Mouse (Mus musculus) mouse trophoblast stem cell (cell line): ENCODE data around the gene Sobp.

ENCODE experiments used
- in situ Hi-C, 2 experiments: fragments of 300-500 bp; cut with MseI, MboI; formaldehyde crosslinking; loops; 2 replicates in 1 of 2; 3 replicates in 1 of 2; pipeline ENCODE4 v1.15.1; 2025

The Sobp gene

DNA sequence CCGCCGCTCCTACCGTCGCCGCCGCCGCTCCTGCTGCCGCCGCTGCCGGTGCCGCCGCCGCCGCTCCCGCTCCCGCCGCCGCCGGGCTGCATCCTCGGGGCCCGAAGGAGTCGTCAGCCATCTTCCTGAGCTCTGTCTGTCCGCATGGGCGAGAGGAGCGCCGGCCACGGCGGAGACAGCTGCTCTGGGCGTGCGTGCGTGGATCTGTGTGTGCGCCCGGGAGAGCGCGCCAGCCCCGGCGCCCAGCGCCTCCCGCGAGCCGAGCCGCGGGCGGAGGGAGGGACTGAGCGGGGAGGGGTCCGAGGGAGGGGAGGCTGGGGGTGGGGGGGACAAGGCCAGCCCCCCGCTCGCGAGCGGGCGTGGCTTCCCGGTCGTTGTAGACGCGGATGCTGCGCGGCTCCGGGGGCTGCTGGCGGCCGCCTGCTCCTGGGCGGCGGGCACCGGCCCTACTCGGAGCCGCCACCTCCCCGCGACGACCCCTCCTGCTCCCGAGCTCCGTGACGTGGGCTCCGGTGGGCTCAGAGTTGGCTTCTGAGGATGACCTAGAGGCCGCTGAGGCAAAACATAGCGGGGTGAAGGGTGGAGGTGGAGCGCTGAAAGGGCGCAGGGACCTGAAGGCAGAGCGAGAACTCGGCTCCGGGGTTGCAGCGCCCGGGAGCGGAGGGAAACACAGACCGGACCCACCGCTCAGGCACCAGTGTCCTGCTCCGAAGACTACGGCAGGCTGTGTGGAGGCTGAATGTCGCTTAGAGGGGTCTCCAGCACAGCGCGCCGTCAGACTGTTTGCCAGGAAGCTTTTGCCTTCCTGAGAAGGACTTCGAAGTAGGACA, at the start of gene Sobp, which contains the start of gene 9030612E09Rik:
Sobp (minus strand) TSS at position 205 of the 830 bp plus-strand sequence.
9030612E09Rik (plus strand) TSS at position 379 of the 830 bp plus-strand sequence.
- in situ Hi-C loops = no loop called here

DNA sequence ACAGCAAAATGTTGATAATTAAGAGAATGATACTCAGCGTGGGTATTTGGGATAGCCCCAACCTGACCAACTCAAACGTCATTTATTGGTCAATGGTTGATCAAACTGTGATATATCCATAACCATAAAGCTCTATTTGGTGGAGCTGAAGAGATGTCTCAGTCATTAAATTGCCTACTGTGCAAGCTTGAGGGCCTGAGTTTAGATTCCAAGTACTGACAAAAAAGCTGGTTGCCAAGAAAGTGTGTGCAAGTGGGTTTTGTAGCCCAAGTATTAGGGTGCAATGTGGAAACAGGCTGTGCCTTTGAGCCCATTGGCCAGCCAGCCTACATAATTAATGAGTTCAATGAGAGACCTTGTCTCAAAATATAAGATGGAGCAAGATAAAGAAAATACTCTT, 49.1 kb upstream of the Sobp start:
- in situ Hi-C loops = no loop called here

GRCm38 (mm10) chr10:43221659-43222058, 47.3 kb upstream of the Sobp start:
- in situ Hi-C loops = no loop called here

GRCm38 (mm10) chr10:43220910-43221625, 46.7 kb upstream of the Sobp start, which contains the start of gene Pdss2:
Gene Pdss2 (plus strand): TSS chr10:43221486.
- in situ Hi-C loops = no loop called here

DNA sequence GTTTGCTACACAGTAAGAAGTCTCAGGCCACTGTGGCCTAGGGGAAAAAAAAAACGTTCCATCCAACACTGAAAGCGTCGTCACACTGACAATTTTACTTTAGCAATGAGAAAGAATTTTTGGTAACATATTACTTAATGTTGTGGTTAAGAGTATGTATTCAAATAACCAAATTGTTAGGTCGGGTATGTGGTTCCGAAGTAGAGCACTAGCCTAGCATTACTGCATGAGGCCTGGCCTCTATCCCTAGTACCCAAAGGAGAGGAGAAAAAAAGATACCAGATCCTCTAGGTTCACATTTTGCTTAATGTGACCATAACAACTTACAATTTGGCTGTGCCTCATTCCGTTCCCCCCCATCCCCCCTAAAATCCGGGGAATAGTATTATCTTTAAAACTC, 46.1 kb upstream of the Sobp start:
- in situ Hi-C loops = no loop called here

GRCm38 (mm10) chr10:43217361-43217900, 43.1 kb upstream of the Sobp start:
- in situ Hi-C loops = loop anchor here in 1 of 2 experiments (10.0 kb wide), 1 partner anchor 157 kb away; no protein-coding TSS in a partner anchor

GRCm38 (mm10) chr10:43211866-43212265, 37.5 kb upstream of the Sobp start:
- in situ Hi-C loops = loop anchor here in 1 of 2 experiments (10.0 kb wide), 1 partner anchor 163 kb away; no protein-coding TSS in a partner anchor

GRCm38 (mm10) chr10:43203865-43204264, 29.5 kb upstream of the Sobp start:
- in situ Hi-C loops = no loop called here

DNA sequence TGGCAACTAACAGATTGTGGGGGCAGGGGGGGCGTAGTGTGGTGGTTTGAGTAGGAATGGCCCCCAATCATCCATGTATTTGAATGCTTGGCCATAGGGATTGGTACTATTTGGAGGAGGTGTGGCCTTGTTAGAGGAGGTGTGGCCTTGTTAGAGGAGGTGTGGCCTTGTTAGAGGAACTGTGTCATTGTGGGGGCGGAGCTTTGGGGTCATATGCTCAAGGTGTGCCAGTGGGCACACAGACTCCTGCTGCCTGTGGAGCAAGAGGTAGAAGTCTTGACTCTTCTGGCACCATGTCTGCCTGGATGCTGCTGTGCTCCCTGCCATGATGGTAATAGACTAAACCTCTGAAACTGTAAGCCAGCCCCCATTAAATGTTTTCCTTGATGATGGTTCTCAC, 25.9 kb upstream of the Sobp start:
- in situ Hi-C loops = no loop called here

GRCm38 (mm10) chr10:43180313-43180912, 6.1 kb upstream of the Sobp start:
- in situ Hi-C loops = no loop called here

- in situ Hi-C loops = no loop called here
Observed at GRCm38 (mm10) chr10:43175156-43175601, 849 bp upstream of the Sobp start.

DNA sequence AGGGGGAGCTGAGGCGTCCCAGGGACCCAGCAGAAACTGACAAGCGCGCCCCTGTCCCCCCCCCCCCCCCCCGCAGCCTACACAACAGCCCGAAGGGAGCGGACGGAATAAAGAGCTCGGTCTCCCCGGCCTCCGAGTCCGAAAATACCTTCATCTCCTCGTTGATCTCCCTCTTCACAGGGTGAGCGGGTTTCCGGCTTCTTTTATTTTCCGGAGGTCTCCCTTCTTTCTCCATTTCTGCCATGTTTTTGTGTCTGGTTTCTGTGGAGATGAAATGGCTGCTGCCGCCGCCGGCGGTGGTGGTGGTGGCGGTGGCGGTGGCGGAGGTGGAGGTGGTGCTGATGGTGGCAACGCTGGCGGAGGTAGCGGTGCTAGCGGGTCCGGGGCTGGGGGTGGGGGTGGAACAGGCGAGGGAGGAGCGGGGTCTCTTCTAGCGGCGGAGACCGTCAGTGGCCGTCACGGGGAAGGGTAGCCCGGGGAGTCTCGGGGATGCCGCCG, 453 bp downstream of the Sobp start:
- in situ Hi-C loops = no loop called here

GRCm38 (mm10) chr10:43173141-43173827, 1.0 kb downstream of the Sobp start:
- in situ Hi-C loops = no loop called here

DNA sequence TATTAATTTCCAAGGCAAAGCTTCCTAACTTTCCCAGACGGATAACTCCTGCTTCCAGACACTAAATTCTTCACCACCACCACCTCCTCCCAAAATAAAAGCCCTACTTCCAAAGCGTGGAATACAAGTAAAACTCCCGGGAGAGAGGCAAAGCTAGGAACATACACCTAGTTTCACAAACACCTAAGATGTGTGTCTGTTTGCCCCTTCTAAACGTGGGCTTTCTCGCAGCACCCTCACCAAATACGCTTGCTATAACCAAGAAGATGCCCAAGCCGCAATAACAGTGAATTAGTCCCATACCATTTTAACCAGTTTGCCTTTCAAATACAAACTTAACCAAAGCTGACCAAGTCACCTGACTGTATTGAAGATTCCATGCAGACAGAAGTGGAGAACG, 1.8 kb downstream of the Sobp start:
- in situ Hi-C loops = no loop called here

DNA sequence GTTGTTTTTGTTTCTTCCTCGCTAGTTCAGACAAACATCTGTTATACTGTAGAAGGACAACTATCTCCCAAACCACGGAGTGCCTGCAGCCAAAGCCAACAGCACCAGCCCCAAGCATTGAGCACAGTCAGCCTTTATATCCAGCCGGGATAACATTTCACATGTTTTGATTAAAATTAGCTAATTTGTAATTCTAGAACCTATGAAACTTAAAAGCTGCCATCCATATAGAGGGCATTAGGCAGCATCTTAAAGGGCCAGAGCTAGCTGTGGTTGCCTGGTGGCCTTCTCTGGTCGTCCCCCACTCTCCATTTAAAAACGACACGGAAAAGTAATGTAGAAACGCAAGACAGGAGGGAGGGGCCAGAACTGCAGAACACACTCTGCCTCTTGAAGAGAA, 2.3 kb downstream of the Sobp start:
- in situ Hi-C loops = no loop called here

GRCm38 (mm10) chr10:43171106-43171505, 3.2 kb downstream of the Sobp start:
- in situ Hi-C loops = no loop called here

DNA sequence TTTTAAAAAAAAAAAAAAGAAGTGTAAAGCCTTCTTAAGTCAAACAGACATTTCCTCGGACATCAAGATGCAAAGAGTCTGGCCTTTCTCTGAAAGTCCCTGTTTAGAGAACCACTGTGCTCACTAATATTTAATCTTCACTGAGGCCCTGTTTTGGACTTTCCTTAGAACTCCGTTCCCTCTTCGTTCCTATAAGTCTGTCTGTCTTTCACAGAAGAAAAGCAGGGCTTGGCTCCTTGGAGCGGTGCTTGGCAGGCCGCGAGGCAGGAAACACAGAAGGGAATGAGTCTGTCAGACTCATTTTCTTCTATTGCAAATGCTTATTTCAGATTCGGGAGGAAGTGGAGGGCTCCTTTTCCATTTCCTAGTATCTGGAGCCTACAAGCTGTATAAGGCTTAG, 5.5 kb downstream of the Sobp start:
- in situ Hi-C loops = no loop called here

GRCm38 (mm10) chr10:43166817-43167216, 7.5 kb downstream of the Sobp start:
- in situ Hi-C loops = no loop called here

DNA sequence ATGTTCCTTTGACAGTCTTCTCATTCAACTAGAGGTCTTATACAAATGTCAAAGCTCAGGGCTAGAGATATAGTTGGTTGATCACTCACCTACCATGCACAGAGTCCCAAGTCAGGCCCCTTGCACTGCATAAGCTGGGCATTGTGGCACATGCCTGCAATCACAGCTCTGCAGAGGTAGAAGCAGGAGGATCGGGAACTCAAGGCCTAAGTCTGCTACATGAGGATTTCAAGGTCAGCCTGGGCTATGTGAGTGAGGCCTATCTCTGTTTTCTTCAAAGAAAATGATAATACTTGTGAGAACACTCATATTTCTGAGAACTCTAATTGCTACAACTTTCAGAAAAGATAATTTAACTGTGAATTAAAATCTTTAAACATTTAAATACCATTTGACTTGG, 8.2 kb downstream of the Sobp start:
- in situ Hi-C loops = no loop called here

DNA sequence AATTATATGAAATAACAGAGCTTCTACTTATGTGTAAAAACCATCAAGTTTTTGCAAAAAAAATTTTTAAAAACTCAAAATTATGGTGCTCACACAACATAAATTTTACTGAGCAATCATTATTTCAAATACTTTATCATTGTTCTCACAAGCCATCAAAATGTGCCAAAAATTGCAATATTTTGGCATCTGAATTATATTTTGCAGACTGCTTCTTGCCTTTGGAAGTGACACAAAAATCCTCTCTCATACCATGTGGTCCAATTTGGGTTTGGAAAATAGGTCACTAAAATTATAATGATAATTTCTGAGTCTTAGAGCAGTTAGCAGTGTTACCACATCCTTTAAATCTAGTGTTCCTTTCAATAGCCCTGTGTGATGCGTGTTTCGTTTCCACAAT, 9.9 kb downstream of the Sobp start:
- in situ Hi-C loops = no loop called here

DNA sequence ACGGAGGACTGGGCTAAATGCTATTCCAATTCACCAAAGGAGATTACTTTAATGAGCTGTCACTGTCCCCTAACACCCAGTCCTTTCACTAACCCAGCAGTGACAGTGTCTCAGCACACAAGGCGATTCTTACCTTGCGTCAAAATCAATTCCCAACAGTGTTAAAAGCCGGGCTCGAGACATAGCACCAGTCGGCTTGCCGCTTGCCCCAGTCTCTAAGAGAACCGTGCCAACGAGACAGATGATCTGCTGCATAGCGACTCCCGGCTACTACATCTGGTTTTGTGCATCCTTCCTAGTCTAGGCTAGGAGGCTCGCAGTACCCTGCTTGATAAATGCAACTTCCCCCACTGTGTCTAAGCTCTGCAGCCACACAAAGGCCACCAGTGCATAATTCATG, 12.0 kb downstream of the Sobp start:
- in situ Hi-C loops = no loop called here
